Mouse (Mus musculus) CH12.LX (cell line): ENCODE results near the gene Wnk3.

ENCODE experiments used
- BHLHE40 ChIP-seq: IDR thresholded peaks from 2 replicates; pipeline ENCODE4 v1.6.1; 2011; ENCODE audit warnings: mild to moderate bottlenecking, low read depth, low read length, improper control_type of control experiment
- CHD2 ChIP-seq: IDR thresholded peaks from 2 replicates; pipeline ENCODE4 v1.6.1; 2011; ENCODE audit warnings: low read length, improper control_type of control experiment
- CTCF ChIP-seq, 2 experiments: IDR thresholded peaks in 1 of 2; conservative IDR thresholded peaks in 1 of 2; 2 replicates each; pipeline ENCODE4 v1.5.1; 2011 to 2012; ENCODE audit warnings: low read depth in 2 of 2, low read length in 2 of 2, improper control_type of control experiment in 1 of 2, inconsistent platforms in 1 of 2, mild to moderate bottlenecking in 1 of 2, moderate library complexity in 1 of 2
- E2F4 ChIP-seq: IDR thresholded peaks from 2 replicates; pipeline ENCODE4 v1.6.1; 2011; ENCODE audit warnings: low read depth, low read length, improper control_type of control experiment; ENCODE audit not compliant: insufficient replicate concordance
- EP300 ChIP-seq: IDR thresholded peaks from 2 replicates; pipeline ENCODE4 v1.6.1; 2011; ENCODE audit warnings: low read length, improper control_type of control experiment
- HCFC1 ChIP-seq: IDR thresholded peaks from 2 replicates; pipeline ENCODE4 v1.6.1; 2012; ENCODE audit warnings: low read depth, mild to moderate bottlenecking, inconsistent platforms, low read length, improper control_type of control experiment
- MAX ChIP-seq: IDR thresholded peaks from 2 replicates; pipeline ENCODE4 v1.6.1; 2011; ENCODE audit warnings: low read length, improper control_type of control experiment
- MAZ ChIP-seq: IDR thresholded peaks from 2 replicates; pipeline ENCODE4 v1.6.1; 2012; ENCODE audit warnings: low read depth, mild to moderate bottlenecking, inconsistent platforms, low read length, improper control_type of control experiment, moderate library complexity
- NELFE ChIP-seq: IDR thresholded peaks from 2 replicates; pipeline ENCODE4 v1.6.1; 2011; ENCODE audit warnings: low read depth, low read length, improper control_type of control experiment
- NRF1 ChIP-seq: IDR thresholded peaks from 2 replicates; pipeline ENCODE4 v1.6.1; 2014; ENCODE audit warnings: low read depth, mild to moderate bottlenecking, inconsistent platforms, low read length, improper control_type of control experiment, moderate library complexity
- POLR2A ChIP-seq: IDR thresholded peaks from 2 replicates; pipeline ENCODE4 v1.6.1; 2011; ENCODE audit warnings: low read depth, mild to moderate bottlenecking, improper control_type of control experiment, low read length
- POLR2AphosphoS2 ChIP-seq: IDR thresholded peaks from 2 replicates; pipeline ENCODE4 v1.6.1; 2011; ENCODE audit warnings: low read depth, low read length, improper control_type of control experiment
- UBTF ChIP-seq: IDR thresholded peaks from 2 replicates; pipeline ENCODE4 v1.6.1; 2012; ENCODE audit warnings: low read depth, mild to moderate bottlenecking, inconsistent platforms, low read length, improper control_type of control experiment, moderate library complexity

DNA sequence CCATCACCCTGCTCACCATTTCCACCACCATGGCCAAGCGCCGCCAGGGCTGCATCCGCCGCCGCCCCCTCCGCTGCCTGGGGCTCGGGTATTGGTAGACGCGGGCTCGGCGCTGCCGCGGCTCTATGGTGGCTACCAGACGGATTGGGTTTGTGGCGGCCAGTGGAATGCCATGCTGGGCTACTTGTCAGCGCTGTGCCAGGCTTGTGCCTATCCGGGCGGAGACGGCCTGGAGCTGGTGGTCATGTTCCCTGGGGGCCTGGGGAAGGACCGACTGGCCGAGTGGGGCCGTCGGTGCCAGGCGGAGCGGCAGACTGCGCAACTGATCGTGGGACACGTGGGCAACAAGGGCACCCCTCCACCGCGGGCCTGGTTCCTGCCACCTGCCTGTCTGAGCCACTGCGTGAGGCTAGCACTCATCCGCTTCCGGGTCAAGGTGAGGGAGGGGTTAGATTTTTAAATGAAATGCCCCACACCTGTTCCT lies 146.7 kb downstream of the Wnk3 start:
- TF ChIP-seq CTCF (conservative IDR thresholded peaks at IDR 0.05 in 1 of 2, IDR thresholded peaks at IDR 0.05 in 1 of 2; ENCODE audit: low read depth in 2 of 2, low read length in 2 of 2), result no peak
- TF ChIP-seq EP300, result no peak
- TF ChIP-seq POLR2AphosphoS2, result no peak
- no peak for TF ChIP-seq UBTF
- 0 out of 2 replicates have a peak, but pooled peaks have one; percentile 15 for TF ChIP-seq CHD2
- TF ChIP-seq POLR2A, result peak; percentile 61
- TF ChIP-seq NRF1, result no peak
- TF ChIP-seq HCFC1, result peak; percentile 70
- TF ChIP-seq MAZ, result no peak
- peak; percentile 73 for TF ChIP-seq MAX
- no peak for TF ChIP-seq E2F4
- TF ChIP-seq NELFE, result 0 out of 2 replicates have a peak, but pooled peaks have one; percentile 36
- TF ChIP-seq BHLHE40, result no peak
